Mouse (Mus musculus): ENCODE measurements around the gene Eif4e1b. TPM values are rescaled to one million over a fixed set of nuclear protein-coding genes. Genes with fewer than 3 reads are reported as not detected.
"Not testable (repeated sequence)": the region's sequence is repeated elsewhere in the genome, so short reads cannot be mapped to it uniquely, and the experiment has no call there.

Eif4e1b gene
- polyA plus RNA-seq, 1 experiment from 2014 or later: not detected

DNA sequence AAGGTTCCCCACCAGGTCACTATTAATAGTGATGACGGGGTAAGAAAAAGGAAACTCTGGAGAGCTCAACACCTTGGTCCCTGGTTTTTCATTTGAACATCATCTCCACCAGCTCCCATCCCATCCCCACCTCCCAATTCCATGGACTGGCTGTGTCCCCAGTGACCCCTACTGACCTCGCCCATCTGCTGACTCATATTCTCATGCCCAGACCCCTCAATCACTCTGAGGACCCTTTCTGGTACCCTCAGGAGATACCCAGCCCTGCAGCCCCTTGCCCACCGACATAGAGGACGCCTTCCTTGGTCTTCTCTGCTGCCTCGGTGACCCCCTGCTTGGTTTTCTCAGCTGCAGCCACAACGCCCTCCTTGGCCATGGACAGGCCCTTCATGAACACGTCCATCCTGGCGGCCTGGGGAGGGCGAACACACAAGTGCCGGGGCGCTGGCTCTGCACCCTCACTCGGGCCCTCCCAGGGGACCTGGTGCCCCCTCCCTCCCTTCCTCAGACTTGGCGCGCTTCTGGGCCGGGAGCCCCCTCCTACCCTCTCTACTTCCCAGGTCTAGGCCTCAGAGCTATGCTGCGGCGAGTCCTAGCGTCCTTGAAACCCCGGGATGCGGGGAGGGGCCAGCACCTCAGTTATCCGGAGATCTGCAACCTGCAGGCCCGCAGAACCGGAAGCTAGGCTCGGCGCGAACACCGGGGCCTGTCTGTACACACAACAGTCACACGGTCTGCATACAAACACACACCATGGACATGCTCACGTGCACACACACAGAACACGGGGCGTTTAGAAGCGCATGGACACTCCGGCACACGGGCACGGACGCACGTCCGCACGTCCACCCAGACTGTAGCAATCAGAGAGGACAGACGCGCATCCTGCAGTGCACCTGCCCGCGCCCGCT lies 18.3 kb upstream of the Eif4e1b start:
- no peak overlapping the region for H3K9ac ChIP-seq

DNA sequence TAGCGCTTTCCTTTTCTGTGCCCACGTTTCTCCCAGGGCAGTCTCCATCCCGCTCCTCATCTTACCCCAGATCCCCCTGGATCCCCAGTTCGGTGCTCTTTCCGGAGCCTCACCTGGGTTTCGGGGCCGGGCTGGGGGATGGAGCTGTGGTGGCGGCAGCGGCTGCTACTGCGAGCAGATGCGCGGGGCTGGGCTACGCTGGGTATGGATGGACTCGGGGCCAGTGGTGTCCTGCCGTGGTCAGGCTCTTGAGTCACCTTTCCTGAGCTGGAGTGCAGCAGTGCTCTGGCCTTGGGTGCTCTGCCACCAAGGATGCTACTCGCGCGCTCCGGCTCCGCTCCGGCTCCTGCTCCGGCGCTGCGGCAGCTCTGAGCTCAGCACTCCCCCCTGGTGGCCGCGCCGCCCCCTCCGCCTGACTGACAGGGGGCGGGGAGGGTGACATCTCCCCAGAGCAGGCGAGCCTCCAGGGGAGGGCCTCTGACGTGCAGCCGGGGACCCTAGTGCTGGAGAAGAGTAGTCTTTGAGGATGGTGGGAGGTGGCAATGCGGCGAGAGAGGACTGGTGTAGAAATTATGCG lies 17.5 kb upstream of the Eif4e1b start, which contains the start of gene Sncb:
Gene Sncb, minus strand, starts transcription at position 404 of the 577 bp plus-strand sequence.
- Histone ChIP-seq H3K36me3 (no peaks in the 10 kb centered on the region), H3K9ac (no peak within 1 kb of the TSS), H3K9me3 (replicated peaks) (no peaks in the 10 kb centered on the region), H3K27me3 (peaks cover 68% of the 10 kb centered on the region), H3K27ac (no peak within 1 kb of the TSS), H3K4me3 (replicated peaks) (peak within 1 kb of the TSS; percentile 35), H3K4me1 (peaks cover 14% of the 10 kb centered on the region), H3K4me2 (peak within 1 kb of the TSS; percentile 61)
- 1% methylated on average over 35 of the region's 35 CpGs for WGBS
- 0 out of 2 replicates have a peak, but pooled peaks have one; percentile 43 for ATAC-seq (replicated peaks; ENCODE audit: low FRiP score)

More for the DNA sequence above, 18.3 kb upstream of the Eif4e1b start:
- Histone ChIP-seq H3K4me3 (replicated peaks) (peak overlapping the region; percentile 35), H3K4me2 (peak overlapping the region; percentile 61), H3K36me3 (no peaks in the 10 kb centered on the region), H3K4me1 (peaks cover 14% of the 10 kb centered on the region), H3K9me3 (replicated peaks) (no peaks in the 10 kb centered on the region), H3K27me3 (peaks cover 74% of the 10 kb centered on the region), H3K27ac (no peak overlapping the region)
- 0 out of 2 replicates have a peak, but pooled peaks have one; percentile 33 for ATAC-seq (replicated peaks; ENCODE audit: low FRiP score)
- WGBS: 4% methylated on average over 44 of the region's 44 CpGs

DNA sequence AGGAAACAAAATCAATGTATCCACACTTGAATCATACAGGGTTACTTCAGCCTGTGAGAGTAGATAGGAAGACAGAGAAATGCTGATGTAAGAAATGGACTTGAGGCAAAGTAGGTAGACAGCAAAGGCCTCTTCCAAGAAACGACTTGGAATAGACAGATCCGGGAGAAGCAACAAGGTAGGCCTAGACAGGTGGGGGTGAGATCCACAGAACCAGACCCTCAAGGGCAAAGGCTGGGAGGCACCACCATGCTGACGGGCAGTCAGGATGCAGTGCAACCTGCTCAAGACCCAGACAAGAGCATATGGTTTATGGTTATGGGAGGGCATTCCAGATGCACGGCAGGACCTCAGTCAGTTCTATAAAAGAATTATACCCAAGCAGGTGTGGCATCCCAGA lies 16.8 kb upstream of the Eif4e1b start:
- H3K4me2 ChIP-seq: no peak overlapping the region
- no peak overlapping the region for H3K4me3 ChIP-seq (replicated peaks)
- ATAC-seq (replicated peaks; ENCODE audit: low FRiP score): no peak
- no peak overlapping the region for H3K9ac ChIP-seq
- WGBS: 74% methylated on average over 4 of the region's 4 CpGs
- H3K27ac ChIP-seq: no peak overlapping the region
- H3K27me3 ChIP-seq: peaks cover 63% of the 10 kb centered on the region
- no peaks in the 10 kb centered on the region for H3K36me3 ChIP-seq
- H3K4me1 ChIP-seq: peaks cover 14% of the 10 kb centered on the region
- H3K9me3 ChIP-seq (replicated peaks): no peaks in the 10 kb centered on the region

DNA sequence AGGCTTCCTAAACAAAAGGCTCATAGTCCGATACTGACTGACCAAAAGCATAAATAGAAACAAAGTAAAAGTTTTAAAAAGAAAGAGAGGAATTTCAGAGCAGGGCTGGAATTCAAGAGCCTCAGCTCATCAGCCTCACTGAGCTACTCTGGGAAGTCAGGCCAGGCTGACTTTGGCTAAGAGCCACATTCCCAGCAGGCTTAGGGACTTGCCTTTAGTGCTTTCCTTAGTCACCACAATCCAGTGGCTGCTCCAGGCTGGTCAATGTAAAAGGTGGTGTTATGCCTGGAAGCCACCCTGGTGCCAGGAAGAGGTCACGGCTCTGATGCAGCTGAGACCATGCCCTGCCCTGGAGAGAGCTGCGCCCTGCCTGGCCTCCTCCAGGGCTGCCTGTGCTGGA lies 3.2 kb upstream of the Eif4e1b start:
- Histone ChIP-seq H3K27me3 (no peaks in the 10 kb centered on the region), H3K9me3 (replicated peaks) (no peaks in the 10 kb centered on the region), H3K27ac (no peak overlapping the region), H3K36me3 (no peaks in the 10 kb centered on the region), H3K9ac (no peak overlapping the region), H3K4me3 (replicated peaks) (no peak overlapping the region), H3K4me2 (no peak overlapping the region), H3K4me1 (no peaks in the 10 kb centered on the region)
- 83% methylated on average over 3 of the region's 3 CpGs for WGBS
- ATAC-seq (replicated peaks; ENCODE audit: low FRiP score): no peak

DNA sequence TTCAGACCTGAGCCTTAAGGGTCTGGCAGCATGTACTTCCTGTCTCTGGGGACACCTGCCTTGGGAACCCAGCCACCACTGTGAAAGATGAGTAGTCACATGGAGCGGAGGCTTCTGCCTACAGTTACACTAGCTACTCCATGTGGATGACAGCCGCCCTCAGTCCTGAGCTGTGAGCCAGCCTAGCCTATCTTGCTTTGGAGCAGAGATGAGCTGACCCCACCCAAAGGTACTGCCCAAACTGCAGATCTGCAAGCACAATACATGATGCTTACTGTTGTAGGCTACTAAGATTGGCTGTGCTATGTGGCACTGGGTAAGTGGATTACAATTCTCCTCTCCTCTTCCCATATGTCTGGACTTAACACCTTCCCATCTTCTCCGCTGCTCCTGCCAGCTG lies 2.7 kb upstream of the Eif4e1b start:
- H3K9ac ChIP-seq: no peak overlapping the region
- H3K36me3 ChIP-seq: no peaks in the 10 kb centered on the region
- H3K4me1 ChIP-seq: no peaks in the 10 kb centered on the region
- H3K27me3 ChIP-seq: no peaks in the 10 kb centered on the region
- H3K9me3 ChIP-seq (replicated peaks): no peaks in the 10 kb centered on the region
- H3K4me3 ChIP-seq (replicated peaks): no peak overlapping the region
- WGBS: 80% methylated on average over 3 of the region's 3 CpGs
- ATAC-seq (replicated peaks; ENCODE audit: low FRiP score): no peak
- no peak overlapping the region for H3K27ac ChIP-seq
- H3K4me2 ChIP-seq: no peak overlapping the region

DNA sequence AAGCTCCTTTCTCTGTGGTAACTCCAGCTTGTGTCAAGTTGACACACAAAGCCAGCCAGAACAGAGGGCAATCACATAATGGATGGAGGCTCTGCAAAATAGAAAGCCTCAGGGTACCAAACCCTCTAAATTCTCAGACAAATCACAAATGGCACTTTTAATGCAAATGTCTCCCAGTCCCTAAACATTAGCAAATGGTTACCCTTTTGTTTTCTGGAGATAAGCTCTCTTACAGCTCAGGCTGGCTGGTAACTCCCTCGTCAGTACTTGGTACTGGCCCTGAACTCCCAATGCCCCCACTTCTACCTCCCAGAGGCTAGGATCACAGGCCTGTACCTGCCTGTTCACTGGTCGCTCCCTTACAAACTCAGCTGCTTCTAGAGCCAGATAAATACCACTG lies 563 bp upstream of the Eif4e1b start:
- Histone ChIP-seq H3K27me3 (0 out of 2 replicates have a peak, but pooled peaks cover 5% of the 10 kb centered on the region), H3K4me1 (no peaks in the 10 kb centered on the region), H3K4me2 (no peak overlapping the region), H3K4me3 (replicated peaks) (no peak overlapping the region), H3K27ac (no peak overlapping the region), H3K36me3 (no peaks in the 10 kb centered on the region), H3K9ac (no peak overlapping the region), H3K9me3 (replicated peaks) (no peaks in the 10 kb centered on the region)
- no peak for ATAC-seq (replicated peaks; ENCODE audit: low FRiP score)
- 51% methylated on average over 2 of the region's 2 CpGs for WGBS

DNA sequence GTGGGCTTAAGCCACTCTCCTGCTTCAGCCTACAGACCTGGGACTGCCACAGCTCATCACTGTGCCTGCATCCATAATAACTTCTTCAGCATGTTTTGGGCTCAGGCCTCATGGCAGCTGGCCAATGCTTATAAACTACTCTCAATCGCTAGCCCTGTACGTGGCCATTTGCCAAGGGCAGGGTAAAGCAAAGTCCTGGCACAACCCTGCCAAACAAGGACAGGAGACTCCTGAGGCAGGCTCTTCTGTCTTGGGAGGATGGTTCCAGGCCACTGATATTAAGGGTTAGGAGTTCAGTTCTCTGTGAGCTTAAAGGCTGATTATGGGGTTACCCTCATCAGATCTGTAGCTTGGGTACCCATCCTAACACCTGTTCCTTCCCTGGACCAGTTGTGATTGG lies 3.8 kb downstream of the Eif4e1b start:
- Histone ChIP-seq H3K27me3 (peaks cover 30% of the 10 kb centered on the region), H3K4me1 (peaks cover 23% of the 10 kb centered on the region)
- not testable (repeated sequence) for H3K36me3 ChIP-seq; H3K4me2 ChIP-seq; H3K9me3 ChIP-seq (replicated peaks); H3K27ac ChIP-seq; H3K4me3 ChIP-seq (replicated peaks); H3K9ac ChIP-seq; ATAC-seq (replicated peaks; ENCODE audit: low FRiP score)
- 79% methylated on average over 2 of the region's 2 CpGs for WGBS

DNA sequence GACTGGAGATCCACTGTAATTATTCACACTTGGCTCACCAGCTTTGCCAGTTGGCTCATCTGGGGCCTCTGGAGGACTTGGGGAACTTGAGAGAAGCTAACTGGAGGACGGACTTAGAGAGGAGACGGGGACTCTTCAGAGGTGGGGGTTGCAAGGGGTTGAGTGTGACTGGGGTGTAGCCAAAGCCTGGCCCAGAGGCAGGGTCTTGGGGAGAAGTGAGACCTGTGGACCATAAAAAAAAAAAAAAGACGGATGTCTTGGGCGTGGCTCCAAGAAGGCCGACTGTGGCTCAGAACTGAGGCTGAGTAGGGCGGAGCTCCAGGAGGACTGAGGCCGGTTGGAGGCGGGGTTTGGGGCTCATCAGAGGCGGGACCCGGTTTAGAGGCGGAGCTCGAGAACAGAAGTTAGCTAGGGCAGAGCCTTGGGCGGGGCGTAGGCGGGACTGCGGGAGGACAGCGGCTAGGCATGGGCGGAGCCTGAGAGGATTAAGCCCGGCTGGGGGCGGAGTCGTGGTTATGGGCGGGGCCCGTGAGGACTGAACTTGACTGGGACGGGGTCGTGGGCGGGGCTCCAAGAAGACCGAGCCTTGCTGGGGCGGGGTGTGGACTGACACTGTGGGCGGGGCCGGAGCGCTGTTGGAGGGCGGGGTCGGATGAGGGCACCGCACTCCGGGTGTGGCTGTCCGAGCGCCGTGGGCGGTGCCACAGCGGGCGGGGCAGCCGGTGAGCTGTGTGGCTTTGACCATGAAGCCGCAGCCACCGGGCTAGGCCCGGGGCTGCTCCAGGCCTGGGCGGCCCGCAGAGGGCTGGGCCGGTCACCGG lies 5.2 kb downstream of the Eif4e1b start, which contains the start of gene Tspan17:
Gene Tspan17, plus strand, starts transcription at position 638 of the 821 bp plus-strand sequence.
- peak; percentile 89 for ATAC-seq (replicated peaks; ENCODE audit: low FRiP score)
- Histone ChIP-seq H3K36me3 (no peaks in the 10 kb centered on the region), H3K9ac (peak within 1 kb of the TSS; percentile 42), H3K4me1 (peaks cover 23% of the 10 kb centered on the region), H3K4me2 (peak within 1 kb of the TSS; percentile 94), H3K27me3 (peaks cover 30% of the 10 kb centered on the region), H3K27ac (peak within 1 kb of the TSS; percentile 37; the same call in 1 of the 2 replicates), H3K4me3 (replicated peaks) (peak within 1 kb of the TSS; percentile 59), H3K9me3 (replicated peaks) (no peaks in the 10 kb centered on the region)
- 1% methylated on average over 44 of the region's 49 CpGs for WGBS

DNA sequence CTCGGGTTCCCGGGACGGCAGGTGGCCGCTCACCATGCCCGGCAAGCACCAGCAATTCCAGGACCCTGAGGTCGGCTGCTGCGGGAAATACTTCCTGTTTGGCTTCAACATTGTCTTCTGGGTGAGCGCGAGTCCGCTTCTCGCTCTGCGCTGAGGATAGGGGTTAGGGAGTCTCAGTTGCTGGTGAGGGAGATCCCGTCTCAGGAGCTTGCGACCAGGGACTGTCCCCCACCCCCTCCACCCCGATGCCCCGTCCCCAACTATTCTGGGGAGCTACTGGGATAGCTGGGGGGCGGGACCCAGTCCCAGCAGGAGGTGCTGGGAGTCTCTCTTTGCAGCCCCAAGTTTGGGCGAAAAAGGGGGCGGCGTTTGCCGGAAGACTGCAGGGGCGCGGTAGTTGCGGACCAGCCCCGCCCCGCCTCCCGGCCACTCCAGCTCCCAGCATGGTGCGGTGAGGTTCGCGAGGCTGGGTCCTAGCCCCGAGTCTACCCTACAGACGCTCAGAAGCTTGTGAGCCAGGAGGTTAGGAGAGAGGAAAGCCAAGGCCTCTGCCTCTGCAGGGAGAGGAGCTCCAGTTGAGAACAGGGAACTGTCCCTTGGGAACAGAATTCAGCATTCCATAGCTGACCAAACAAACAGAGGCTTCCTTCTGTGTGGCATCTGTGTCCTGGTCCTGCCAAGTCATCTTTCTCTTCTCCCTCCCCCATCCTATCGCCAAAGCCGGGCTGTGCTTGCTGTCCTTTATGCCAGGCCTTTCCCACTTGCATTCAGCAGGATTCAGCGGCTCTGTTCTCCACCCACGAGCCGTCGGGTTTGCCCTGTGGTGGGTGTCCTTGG lies 6.0 kb downstream of the Eif4e1b start:
- H3K27me3 ChIP-seq: peaks cover 30% of the 10 kb centered on the region
- peak overlapping the region; percentile 42 for H3K9ac ChIP-seq
- peaks cover 23% of the 10 kb centered on the region for H3K4me1 ChIP-seq
- peak overlapping the region; percentile 59 for H3K4me3 ChIP-seq (replicated peaks)
- peak overlapping the region; percentile 37; the same call in 1 of the 2 replicates for H3K27ac ChIP-seq
- 1% methylated on average over 38 of the region's 38 CpGs for WGBS
- no peaks in the 10 kb centered on the region for H3K36me3 ChIP-seq
- peak; percentile 47 for ATAC-seq (replicated peaks; ENCODE audit: low FRiP score)
- no peaks in the 10 kb centered on the region for H3K9me3 ChIP-seq (replicated peaks)
- H3K4me2 ChIP-seq: peak overlapping the region; percentile 94

DNA sequence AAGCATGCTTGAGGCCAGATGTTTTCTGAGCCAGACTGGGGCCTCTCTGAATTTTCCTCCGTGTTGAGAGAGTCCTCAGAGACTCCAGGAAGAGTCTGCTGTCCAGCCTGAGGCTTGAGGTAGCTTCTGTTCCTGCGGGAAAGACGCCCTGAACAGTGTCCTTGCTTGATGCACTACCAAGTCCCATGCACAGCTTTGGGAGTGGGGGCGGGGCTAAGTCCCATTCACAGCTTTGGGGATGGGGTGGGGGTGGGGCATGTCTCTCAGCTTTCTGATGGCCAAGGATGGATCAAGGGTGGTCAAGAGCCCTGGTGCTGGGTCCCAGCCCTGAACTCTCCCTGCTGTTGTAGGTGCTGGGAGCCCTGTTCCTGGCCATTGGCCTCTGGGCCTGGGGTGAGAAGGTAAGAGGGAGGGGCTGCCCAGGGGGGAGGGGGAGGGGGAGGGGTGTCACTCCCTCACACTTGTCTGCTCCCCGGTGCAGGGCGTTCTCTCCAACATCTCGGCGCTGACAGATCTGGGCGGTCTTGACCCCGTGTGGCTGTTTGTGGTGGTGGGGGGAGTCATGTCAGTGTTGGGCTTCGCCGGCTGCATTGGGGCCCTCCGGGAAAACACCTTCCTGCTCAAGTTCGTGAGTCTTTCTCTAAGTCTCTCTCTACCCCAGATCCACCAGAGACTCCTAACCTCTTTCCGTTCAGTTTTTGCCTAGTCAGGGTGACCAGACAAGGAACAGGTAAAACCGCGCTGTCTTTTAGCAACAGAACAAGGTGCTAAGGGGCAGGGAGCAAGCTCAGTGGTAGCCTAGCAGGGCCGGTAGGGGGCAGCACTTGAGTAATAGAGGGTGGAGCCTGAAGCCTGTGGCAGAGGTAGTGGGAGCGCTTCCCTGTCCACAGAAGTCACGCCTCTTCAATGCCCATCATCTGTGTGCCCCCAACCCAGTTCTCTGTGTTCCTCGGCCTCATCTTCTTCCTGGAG lies 8.7 kb downstream of the Eif4e1b start:
- no peak overlapping the region for H3K27ac ChIP-seq
- no peak overlapping the region for H3K9ac ChIP-seq
- WGBS: 16% methylated on average over 21 of the region's 21 CpGs
- H3K36me3 ChIP-seq: no peaks in the 10 kb centered on the region
- no peaks in the 10 kb centered on the region for H3K9me3 ChIP-seq (replicated peaks)
- H3K27me3 ChIP-seq: peaks cover 29% of the 10 kb centered on the region
- ATAC-seq (replicated peaks; ENCODE audit: low FRiP score): no peak
- no peak overlapping the region for H3K4me3 ChIP-seq (replicated peaks)
- no peak overlapping the region for H3K4me2 ChIP-seq
- peaks cover 23% of the 10 kb centered on the region for H3K4me1 ChIP-seq

Measured in kidney, embryonic 15.5 days (tissue).